Mouse (Mus musculus) T-helper 2 cell (primary cell): Measurements from ENCODE around the gene Tas2r102.

Experiments
- in situ Hi-C: fragments of 300-600 bp; cut with MboI, MseI; formaldehyde crosslinking; loops from one replicate; pipeline ENCODE4 v1.15.1; 2025; ENCODE audit warnings: high pct_unique_total_duplicates

The Tas2r102 gene

DNA sequence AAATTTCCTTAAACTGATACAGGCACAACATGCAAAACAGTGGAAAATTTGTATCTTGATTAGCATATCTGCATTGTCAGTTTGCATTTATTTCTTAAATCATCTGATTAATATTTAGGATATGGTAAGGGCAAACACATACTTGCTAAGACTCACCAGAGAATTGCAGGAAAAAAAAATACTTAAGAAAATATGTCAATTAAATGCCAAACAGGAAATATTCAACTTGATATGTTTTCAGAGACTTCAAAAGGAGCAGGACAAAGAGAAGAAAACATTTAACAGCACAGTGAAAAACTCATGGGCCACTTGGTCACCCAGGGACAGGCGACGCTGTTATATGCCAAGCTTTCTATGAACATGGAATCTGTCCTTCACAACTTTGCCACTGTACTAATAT, at the start of gene Tas2r102:
Gene Tas2r102, plus strand, starts transcription at position 301 of the 400 bp plus-strand sequence.
- in situ Hi-C loops, result no loop called here

DNA sequence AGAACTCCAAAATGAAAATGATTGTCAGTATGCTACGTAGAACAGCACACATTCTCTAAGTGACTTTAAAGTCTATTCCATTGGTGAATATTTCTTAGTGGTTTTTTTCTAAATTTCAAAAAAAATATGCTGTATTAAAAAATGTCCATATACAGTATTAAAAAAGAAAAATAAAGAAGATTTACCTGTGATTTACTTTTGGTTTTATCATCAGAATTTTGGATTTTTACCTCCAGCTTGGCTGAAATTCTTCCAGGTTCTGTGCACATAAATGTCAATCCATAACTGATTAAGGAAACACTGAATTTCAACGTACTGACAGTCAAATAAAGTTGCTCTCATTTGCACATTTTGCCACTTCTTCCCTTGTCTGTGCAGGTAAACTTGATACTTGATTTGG, 24.0 kb upstream of the Tas2r102 start, which contains the start of gene Tas2r115:
Gene Tas2r115, minus strand, starts transcription at position 101 of the 400 bp plus-strand sequence.
- in situ Hi-C loops, result no loop called here

- in situ Hi-C loops, result no loop called here
These were observed 11.7 kb upstream of the Tas2r102 start for GRCm38 (mm10) chr6:132750206-132750605.

GRCm38 (mm10) chr6:132754430-132754829, 7.5 kb upstream of the Tas2r102 start, which contains the start of gene Tas2r124:
Tas2r124 (plus strand) TSS chr6:132754730.
- in situ Hi-C loops, result no loop called here

GRCm38 (mm10) chr6:132778062-132778461, 16.1 kb downstream of the Tas2r102 start, which contains the start of gene Tas2r136:
Tas2r136 (minus strand) TSS chr6:132778162.
- in situ Hi-C loops, result no loop called here

DNA sequence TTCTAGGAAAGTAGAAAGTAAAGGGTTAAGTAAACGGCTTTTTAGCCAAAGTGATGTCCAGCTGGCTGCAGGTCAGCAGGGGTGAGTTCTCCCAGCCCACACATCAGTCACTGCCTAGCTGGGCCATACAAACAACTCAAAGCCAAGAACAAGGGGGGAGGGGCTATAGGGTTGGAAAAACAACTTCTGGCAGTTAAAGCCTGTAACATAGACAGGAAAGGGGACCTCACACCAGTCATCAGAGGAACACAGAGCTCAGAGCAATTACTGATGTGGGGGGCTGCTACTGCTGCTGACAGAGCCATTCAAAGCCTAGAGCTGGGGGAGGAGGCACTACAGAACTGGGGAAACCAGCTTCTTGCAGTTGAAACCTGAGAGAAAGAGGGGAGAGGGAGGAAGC, 33.5 kb downstream of the Tas2r102 start:
- in situ Hi-C loops, result no loop called here

- in situ Hi-C loops, result loop anchor here (5.0 kb wide), 1 partner anchor 215 kb away; no protein-coding TSS in a partner anchor
These were observed 40.6 kb downstream of the Tas2r102 start, which contains the start of gene Tas2r117 for GRCm38 (mm10) chr6:132802518-132802917. Tas2r117 (plus strand) TSS chr6:132802818.
